Mouse (Mus musculus) ES-E14 (cell line): ENCODE data around the gene Pou3f1.

Experiments used
- CHD2 ChIP-seq: IDR thresholded peaks from 2 replicates; pipeline ENCODE4 v1.6.1; 2014; ENCODE audit warnings: mild to moderate bottlenecking, low read depth, low read length, inconsistent platforms
- HCFC1 ChIP-seq: IDR thresholded peaks from 2 replicates; pipeline ENCODE4 v1.6.1; 2012; ENCODE audit warnings: low read length, inconsistent platforms, borderline replicate concordance; ENCODE audit not compliant: insufficient read depth
- MAFK ChIP-seq: IDR thresholded peaks from 2 replicates; pipeline ENCODE4 v1.6.1; 2014; ENCODE audit warnings: mild to moderate bottlenecking, low read depth, low read length, inconsistent platforms; ENCODE audit not compliant: insufficient read depth
- ZNF384 ChIP-seq: IDR thresholded peaks from 2 replicates; pipeline ENCODE4 v1.6.1; 2012; ENCODE audit warnings: low read depth, low read length, inconsistent platforms

DNA sequence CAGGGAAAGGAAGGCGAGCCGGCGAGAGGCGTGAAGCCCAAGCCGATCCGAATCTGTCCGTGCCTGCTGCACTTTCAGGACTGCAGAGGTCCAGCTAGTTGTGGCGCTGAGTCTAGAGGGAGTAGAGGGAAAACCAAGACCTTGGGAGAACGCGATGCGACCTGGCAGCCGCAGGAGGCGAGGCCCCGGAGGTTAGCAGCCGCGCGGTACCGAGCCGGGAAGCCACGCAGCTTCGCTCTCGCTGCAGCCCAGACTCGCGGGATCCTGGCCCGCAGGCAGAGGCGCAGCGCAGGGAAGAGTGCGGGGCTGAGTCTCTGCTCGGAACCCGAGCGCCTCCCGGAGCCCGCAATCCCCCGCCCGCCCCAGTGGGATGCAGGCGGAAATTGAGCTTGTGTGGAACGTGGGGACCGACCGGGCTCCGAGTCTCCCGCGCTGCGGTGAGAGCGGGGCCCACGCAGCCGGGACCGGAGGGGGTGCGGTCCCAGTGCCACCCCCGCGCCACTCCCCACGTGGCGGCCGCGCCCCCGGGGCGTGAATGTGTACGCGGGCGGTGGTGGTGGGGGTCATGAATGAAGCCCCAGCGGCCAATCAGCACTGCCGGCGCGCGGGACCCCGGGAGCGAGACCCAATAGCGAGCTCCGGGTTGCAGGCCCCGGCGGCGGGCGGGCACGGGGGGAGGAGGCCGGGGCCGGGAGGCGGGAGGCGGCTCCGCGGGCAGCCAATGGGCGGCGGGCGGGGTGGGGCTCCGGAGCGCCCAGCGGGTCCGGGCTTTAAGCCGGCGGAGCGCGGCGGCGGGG, 445 bp downstream of the Pou3f1 start:
- TF ChIP-seq ZNF384, result no peak
- TF ChIP-seq CHD2, result no peak; the same call in 1 of the 2 replicates
- TF ChIP-seq MAFK, result no peak
- no peak for TF ChIP-seq HCFC1
